Mouse (Mus musculus): Measurements from ENCODE around the gene Pax2. TPM values are rescaled to one million over a fixed set of nuclear protein-coding genes. Genes with fewer than 3 reads are reported as not detected.
A peak's percentile ranks its signal among the peaks of the same experiment; 100 is the strongest.

The Pax2 gene
- polyA plus RNA-seq, 1 experiment: not detected

GRCm38 (mm10) chr19:44734682-44735081, 21.2 kb upstream of the Pax2 start:
- no peak overlapping the region for H3K27ac ChIP-seq (ENCODE audit: insufficient read depth, low read length)
- H3K4me1 ChIP-seq (ENCODE audit: control insufficient read depth, insufficient read depth, low read length): no peaks in the 10 kb centered on the region
- TF ChIP-seq CTCF (IDR thresholded peaks at IDR 0.05; ENCODE audit: borderline replicate concordance, insufficient read depth, low read length) (no peak), POLR2A (IDR thresholded peaks at IDR 0.05; ENCODE audit: low read depth, low read length) (no peak)
- no peak overlapping the region for H3K4me3 ChIP-seq (ENCODE audit: insufficient read depth, low read length)

- no peak for TF ChIP-seq POLR2A (IDR thresholded peaks at IDR 0.05; ENCODE audit: low read depth, low read length)
- TF ChIP-seq CTCF (IDR thresholded peaks at IDR 0.05; ENCODE audit: borderline replicate concordance, insufficient read depth, low read length): no peak
- no peak overlapping the region for H3K27ac ChIP-seq (ENCODE audit: insufficient read depth, low read length)
- no peak overlapping the region for H3K4me3 ChIP-seq (ENCODE audit: insufficient read depth, low read length)
- peaks cover 2% of the 10 kb centered on the region; the same call in 1 of the 2 replicates for H3K4me1 ChIP-seq (ENCODE audit: control insufficient read depth, insufficient read depth, low read length)
Measured at GRCm38 (mm10) chr19:44740300-44740699, 15.5 kb upstream of the Pax2 start.

- TF ChIP-seq CTCF (IDR thresholded peaks at IDR 0.05; ENCODE audit: borderline replicate concordance, insufficient read depth, low read length): no peak
- TF ChIP-seq POLR2A (IDR thresholded peaks at IDR 0.05; ENCODE audit: low read depth, low read length): no peak
- Histone ChIP-seq H3K4me1 (ENCODE audit: control insufficient read depth, insufficient read depth, low read length) (peaks cover 2% of the 10 kb centered on the region; the same call in 1 of the 2 replicates), H3K4me3 (ENCODE audit: insufficient read depth, low read length) (peak overlapping the region; percentile 3; the same call in 1 of the 2 replicates), H3K27ac (ENCODE audit: insufficient read depth, low read length) (no peak overlapping the region)
Measured at GRCm38 (mm10) chr19:44741091-44741763, 14.6 kb upstream of the Pax2 start.

- H3K4me1 ChIP-seq (ENCODE audit: control insufficient read depth, insufficient read depth, low read length): peaks cover 2% of the 10 kb centered on the region; the same call in 1 of the 2 replicates
- no peak for TF ChIP-seq POLR2A (IDR thresholded peaks at IDR 0.05; ENCODE audit: low read depth, low read length)
- no peak for TF ChIP-seq CTCF (IDR thresholded peaks at IDR 0.05; ENCODE audit: borderline replicate concordance, insufficient read depth, low read length)
- peak overlapping the region; percentile 3; the same call in 1 of the 2 replicates for H3K4me3 ChIP-seq (ENCODE audit: insufficient read depth, low read length)
- H3K27ac ChIP-seq (ENCODE audit: insufficient read depth, low read length): no peak overlapping the region
Measured at GRCm38 (mm10) chr19:44741764-44742127, 14.1 kb upstream of the Pax2 start.

- H3K4me3 ChIP-seq (ENCODE audit: insufficient read depth, low read length): no peak overlapping the region
- no peak overlapping the region for H3K27ac ChIP-seq (ENCODE audit: insufficient read depth, low read length)
- no peak for TF ChIP-seq CTCF (IDR thresholded peaks at IDR 0.05; ENCODE audit: borderline replicate concordance, insufficient read depth, low read length)
- no peak for TF ChIP-seq POLR2A (IDR thresholded peaks at IDR 0.05; ENCODE audit: low read depth, low read length)
- H3K4me1 ChIP-seq (ENCODE audit: control insufficient read depth, insufficient read depth, low read length): peaks cover 2% of the 10 kb centered on the region; the same call in 1 of the 2 replicates
Measured at GRCm38 (mm10) chr19:44742131-44743020, 13.5 kb upstream of the Pax2 start.

GRCm38 (mm10) chr19:44743021-44743415, 12.8 kb upstream of the Pax2 start:
- TF ChIP-seq CTCF (IDR thresholded peaks at IDR 0.05; ENCODE audit: borderline replicate concordance, insufficient read depth, low read length): no peak
- no peak for TF ChIP-seq POLR2A (IDR thresholded peaks at IDR 0.05; ENCODE audit: low read depth, low read length)
- no peak overlapping the region for H3K27ac ChIP-seq (ENCODE audit: insufficient read depth, low read length)

GRCm38 (mm10) chr19:44743961-44744520, 11.8 kb upstream of the Pax2 start:
- Histone ChIP-seq H3K4me3 (ENCODE audit: insufficient read depth, low read length) (no peak overlapping the region), H3K27ac (ENCODE audit: insufficient read depth, low read length) (no peak overlapping the region), H3K4me1 (ENCODE audit: control insufficient read depth, insufficient read depth, low read length) (peaks cover 2% of the 10 kb centered on the region; the same call in 1 of the 2 replicates)
- TF ChIP-seq POLR2A (IDR thresholded peaks at IDR 0.05; ENCODE audit: low read depth, low read length) (no peak), CTCF (IDR thresholded peaks at IDR 0.05; ENCODE audit: borderline replicate concordance, insufficient read depth, low read length) (no peak)

More at GRCm38 (mm10) chr19:44743021-44743415, 12.8 kb upstream of the Pax2 start:
- Histone ChIP-seq H3K4me3 (ENCODE audit: insufficient read depth, low read length) (no peak overlapping the region), H3K4me1 (ENCODE audit: control insufficient read depth, insufficient read depth, low read length) (peaks cover 2% of the 10 kb centered on the region; the same call in 1 of the 2 replicates)

- Histone ChIP-seq H3K4me1 (ENCODE audit: control insufficient read depth, insufficient read depth, low read length) (peaks cover 2% of the 10 kb centered on the region; the same call in 1 of the 2 replicates), H3K4me3 (ENCODE audit: insufficient read depth, low read length) (no peak overlapping the region), H3K27ac (ENCODE audit: insufficient read depth, low read length) (no peak overlapping the region)
- TF ChIP-seq POLR2A (IDR thresholded peaks at IDR 0.05; ENCODE audit: low read depth, low read length) (no peak), CTCF (IDR thresholded peaks at IDR 0.05; ENCODE audit: borderline replicate concordance, insufficient read depth, low read length) (no peak)
Measured at GRCm38 (mm10) chr19:44745741-44746140, 10.1 kb upstream of the Pax2 start.

- no peak overlapping the region for H3K27ac ChIP-seq (ENCODE audit: insufficient read depth, low read length)
- H3K4me1 ChIP-seq (ENCODE audit: control insufficient read depth, insufficient read depth, low read length): no peaks in the 10 kb centered on the region
- no peak overlapping the region for H3K4me3 ChIP-seq (ENCODE audit: insufficient read depth, low read length)
- TF ChIP-seq CTCF (IDR thresholded peaks at IDR 0.05; ENCODE audit: borderline replicate concordance, insufficient read depth, low read length): no peak
- TF ChIP-seq POLR2A (IDR thresholded peaks at IDR 0.05; ENCODE audit: low read depth, low read length): no peak
Measured at GRCm38 (mm10) chr19:44746541-44747024, 9.3 kb upstream of the Pax2 start.
